Mouse (Mus musculus) heart, embryonic 14.5 days (tissue): Measurements from ENCODE around the gene Dusp27. TPM values are rescaled to one million over a fixed set of nuclear protein-coding genes. Genes with fewer than 3 reads are reported as not detected.

Source experiments
- ATAC-seq: fragments of 200-750 bp; cut with Nextera tagmentation; 2 replicates; pipeline ENCODE4 v1.8.0; 2017; ENCODE audit warnings: low read depth, moderate TSS enrichment; ENCODE audit not compliant: insufficient number of reproducible peaks, insufficient read depth, low FRiP score
- H3K27ac ChIP-seq, 2 experiments: fragments of 200-500 bp in 1 of 2; fragments of 300-500 bp in 1 of 2; sonication (generic) in 1 of 2; replicated peaks in 1 of 2; 2 replicates each; pipeline ENCODE4 v1.5.1; 2012 to 2014; ENCODE audit warnings: low read depth in 2 of 2, low read length in 2 of 2, control low read depth in 1 of 2, mild to moderate bottlenecking in 1 of 2, mixed read lengths in 1 of 2; ENCODE audit not compliant: control insufficient read depth in 1 of 2, insufficient read depth in 1 of 2
- H3K27me3 ChIP-seq: fragments of 300-500 bp; sonication (generic); 2 replicates; pipeline ENCODE4 v1.6.1; 2014; ENCODE audit warnings: mild to moderate bottlenecking, low read length, control low read depth; ENCODE audit not compliant: control insufficient read depth, insufficient read depth
- H3K36me3 ChIP-seq: fragments of 300-500 bp; sonication (generic); 2 replicates; pipeline ENCODE4 v1.6.1; 2014; ENCODE audit warnings: mild to moderate bottlenecking, control low read depth, low read length, mixed read lengths; ENCODE audit not compliant: control insufficient read depth, insufficient read depth
- H3K4me1 ChIP-seq, 2 experiments: fragments of 200-500 bp in 1 of 2; fragments of 300-500 bp in 1 of 2; sonication (generic) in 1 of 2; 2 replicates each; pipeline ENCODE4 v1.6.1; 2012 to 2014; ENCODE audit warnings: low read length in 2 of 2, control low read depth in 1 of 2, mixed read lengths in 1 of 2; ENCODE audit not compliant: control insufficient read depth in 2 of 2, insufficient read depth in 2 of 2
- H3K4me2 ChIP-seq: fragments of 300-500 bp; sonication (generic); 2 replicates; pipeline ENCODE4 v1.6.1; 2014; ENCODE audit warnings: mild to moderate bottlenecking, low read length
- H3K4me3 ChIP-seq, 2 experiments: fragments of 200-500 bp in 1 of 2; fragments of 300-500 bp in 1 of 2; sonication (generic) in 1 of 2; 2 replicates each; pipeline ENCODE4 v1.5.1; 2012 to 2014; ENCODE audit warnings: low read length in 2 of 2, mild to moderate bottlenecking in 2 of 2, control low read depth in 1 of 2, low read depth in 1 of 2, moderate library complexity in 1 of 2; ENCODE audit not compliant: control insufficient read depth in 1 of 2, insufficient read depth in 1 of 2
- H3K9ac ChIP-seq: fragments of 300-500 bp; sonication (generic); 2 replicates; pipeline ENCODE4 v1.6.1; 2014; ENCODE audit warnings: mild to moderate bottlenecking, low read length
- H3K9me3 ChIP-seq: fragments of 300-500 bp; sonication (generic); 2 replicates; pipeline ENCODE4 v1.6.1; 2016; ENCODE audit warnings: low read length, control low read depth; ENCODE audit not compliant: control insufficient read depth
- WGBS: fragments of 180-500 bp; shearing (Covaris S2); extraction: QIAGEN DNeasy Blood & Tissue Kit; methylation state at CpG from one replicate; pipeline ENCODE4 v1.1.7; 2014; 5-methylcytosine and 5-hydroxymethylcytosine counted together
- polyA plus RNA-seq: library from polyadenylated mRNA; unstranded; fragments of >200 nt; fragmentation: Nextera tagmentation; extraction: Ambion mirVana; gene quantifications from 2 replicates; pipeline ENCODE4 v1.2.1, GENCODE M21; 2014

Dusp27 gene
- polyA plus RNA-seq, 1 experiment from 2014 or later, result 41.1 TPM

GRCm38 (mm10) chr1:166048230-166048911 lies 79.4 kb downstream of the Dusp27 start:
- H3K27ac ChIP-seq, result no peak overlapping the region
- peak overlapping the region; percentile 51 to 52 for H3K4me3 ChIP-seq
- H3K9ac ChIP-seq, result peak overlapping the region; percentile 46
- H3K36me3 ChIP-seq, result no peaks in the 10 kb centered on the region
- WGBS, result under 1% methylated on average over 23 of the region's 23 CpGs
- H3K9me3 ChIP-seq, result no peaks in the 10 kb centered on the region
- no peaks in the 10 kb centered on the region for H3K27me3 ChIP-seq
- peak overlapping the region; percentile 94 for H3K4me2 ChIP-seq
- peaks cover 29% of the 10 kb centered on the region in 2 experiments for H3K4me1 ChIP-seq
- no peak for ATAC-seq

Other genes starting within 250 kb of the Dusp27 start
- 10.6 and 12.1 TPM in 2 replicates for gene Pou2f1, start 125.2 kb downstream of the Dusp27 start, polyA plus RNA-seq
- 0.18 TPM in 1 of 2 replicates, not detected in the other for gene Gpa33, start 2.3 kb upstream of the Dusp27 start, polyA plus RNA-seq
- 0.12 TPM in 1 of 2 replicates, not detected in the other for gene Mael, start 110.8 kb upstream of the Dusp27 start, polyA plus RNA-seq
- 1.5 and 1.7 TPM in 2 replicates for gene Ildr2, start 126.2 kb upstream of the Dusp27 start, polyA plus RNA-seq